22 mouse cellular contexts compared by ENCODE assay signal in the genomic region with DNA sequence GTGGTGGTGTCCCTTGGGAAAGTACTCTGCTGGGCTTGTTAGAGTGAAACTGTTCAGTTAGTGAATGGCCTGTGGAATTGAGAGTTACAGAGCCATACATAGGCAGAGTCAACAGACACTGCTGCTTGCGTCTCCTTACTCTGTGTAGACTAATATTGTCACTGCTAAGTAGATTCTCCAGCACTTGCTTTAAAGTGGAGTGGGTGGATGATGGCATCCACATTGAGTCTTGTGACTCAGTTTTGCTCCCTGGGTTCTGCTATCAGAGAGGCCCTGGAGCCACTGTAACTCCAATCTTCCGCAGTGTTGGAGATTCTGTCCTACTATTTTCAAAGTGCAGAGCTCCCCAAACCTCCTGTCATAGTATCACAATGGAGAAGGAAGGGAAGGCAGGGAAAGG. TPM values are rescaled to one million over a fixed set of nuclear protein-coding genes. Genes with fewer than 3 reads are reported as not detected.
"Had no signal": no experiment of that assay in that cellular context is flagged by ENCODE, and none has a peak within 500 bp of the region (broad histone marks: within the 10 kb centered on the region; RNA-seq: fewer than 3 reads in every experiment).

No protein-coding gene starts in this region.

- DNase-seq: cerebellum, adult 8-10 months; cerebellum, adult 9-10 months; cerebellum, adult 9-11 months; cerebellum, postnatal 10 days; cerebellum, postnatal 14 days; cerebellum, postnatal 25 days; cerebellum, postnatal 36 days; embryo, embryonic 11 days; forebrain, postnatal 0 days; gastrocnemius, adult 2 months; gastrocnemius, postnatal 10 days; gastrocnemius, postnatal 14 days; gastrocnemius, postnatal 25 days; gastrocnemius, postnatal 36 days; heart, adult 11 months; heart, adult 18-20 months; heart, adult 2 months had no signal

- ATAC-seq: forebrain, embryonic 13.5 days; forebrain, embryonic 14.5 days; forebrain, embryonic 15.5 days; forebrain, embryonic 16.5 days; forebrain, postnatal 0 days had no signal

RNA-seq across cellular contexts. Expression of a gene that starts 13.7 kb away (rescaled TPM):
- total RNA-seq: granulocyte monocyte progenitor cell, adult 5-6 weeks had no signal
